Mouse (Mus musculus): ENCODE data around the gene Hnrnpa3. TPM values are rescaled to one million over a fixed set of nuclear protein-coding genes. Genes with fewer than 3 reads are reported as not detected.

Hnrnpa3 gene
- polyA plus RNA-seq (2015; fragmentation: Nextera tagmentation; extraction: Ambion mirVana), result 215 and 218 TPM in 2 replicates

DNA sequence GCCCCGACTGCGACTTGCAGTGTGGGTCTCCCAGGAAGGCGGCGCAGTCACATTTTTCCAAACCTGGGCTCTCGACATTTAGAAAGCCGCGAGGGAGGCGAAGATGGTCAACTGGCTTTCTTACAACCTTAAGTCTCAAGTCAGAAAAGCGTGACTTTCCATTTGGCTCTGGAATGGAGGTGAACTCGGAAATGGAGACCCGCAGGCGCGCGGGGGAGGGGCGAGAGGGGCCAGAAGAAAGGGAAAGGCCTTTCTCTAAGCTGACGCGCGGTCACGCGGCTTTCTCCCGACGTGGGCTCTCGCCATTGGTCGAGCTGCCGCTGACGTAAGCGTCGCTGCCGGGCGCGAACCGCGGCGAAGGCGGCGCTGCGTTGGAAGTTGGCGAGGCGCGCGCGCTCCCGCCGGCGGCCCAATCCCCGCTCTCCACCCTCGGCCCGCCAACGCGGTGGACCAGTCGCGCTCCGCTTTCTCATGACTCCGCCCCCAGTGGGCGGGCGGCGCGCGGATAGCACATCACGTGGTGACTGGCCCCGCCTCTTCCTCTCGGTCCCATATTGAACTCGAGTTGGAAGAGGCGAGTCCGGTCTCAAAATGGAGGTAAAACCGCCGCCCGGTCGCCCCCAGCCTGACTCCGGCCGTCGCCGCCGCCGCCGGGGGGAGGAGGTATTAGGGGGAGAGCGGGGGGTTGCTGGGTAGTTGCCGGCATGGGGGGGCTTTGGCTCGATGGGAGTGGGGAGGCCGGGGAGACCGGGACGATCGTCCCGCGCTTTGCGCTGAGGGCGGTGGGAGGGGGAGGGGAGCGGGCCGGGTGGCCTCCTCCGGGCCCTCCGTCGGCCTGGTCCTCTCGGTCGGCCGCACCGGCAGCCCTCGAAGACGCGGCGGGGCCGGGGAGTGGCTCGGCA, at the start of gene Hnrnpa3:
Gene Hnrnpa3, plus strand, starts transcription at position 535 of the 902 bp plus-strand sequence.

DNA sequence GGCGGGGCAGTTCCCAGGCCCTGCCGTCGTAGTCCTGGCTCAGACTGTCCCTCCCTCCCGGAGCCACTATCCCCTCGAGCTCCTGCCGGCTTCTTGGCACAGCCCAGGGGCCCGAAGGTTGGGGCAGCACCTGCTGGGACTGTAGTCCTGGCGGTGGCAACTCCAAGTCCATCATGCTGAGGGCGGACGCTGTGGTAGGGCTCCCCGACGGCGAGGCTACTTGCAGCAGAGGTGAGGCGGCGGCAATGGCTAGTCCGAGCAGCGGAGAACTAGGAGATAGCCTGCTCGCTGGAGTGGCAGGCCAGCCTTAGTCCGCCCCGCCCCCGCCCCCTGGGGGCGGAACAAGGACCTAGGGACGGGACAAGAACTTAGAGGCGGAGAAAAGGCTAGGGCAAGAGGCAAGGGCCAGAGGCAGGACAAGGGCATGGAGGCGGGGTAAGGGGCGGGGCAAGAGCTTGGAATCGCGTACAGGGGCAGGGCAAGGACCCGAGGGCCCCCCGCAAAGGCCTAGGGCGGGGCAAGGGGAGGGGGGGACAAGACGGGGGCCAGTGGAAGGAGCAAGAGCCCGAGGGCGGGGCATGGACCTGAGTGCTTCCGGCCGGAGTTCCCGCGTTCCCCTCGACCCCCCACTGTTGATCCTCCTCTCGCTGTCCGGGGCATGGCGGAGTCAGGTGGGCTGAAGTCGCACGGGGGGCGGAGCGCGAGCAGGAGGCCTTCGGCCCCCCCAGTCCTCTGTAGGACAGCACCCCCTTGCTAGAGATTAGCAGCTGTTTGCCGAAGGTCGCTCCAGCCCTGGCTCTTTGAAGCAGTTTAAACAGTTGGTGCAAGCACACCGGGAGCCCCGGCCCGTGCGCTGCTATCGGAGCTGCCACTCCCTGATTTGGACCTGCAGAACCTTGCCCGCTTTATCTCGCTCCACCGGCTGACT, 45.4 kb downstream of the Hnrnpa3 start, which contains the start of gene Nfe2l2:
Gene Nfe2l2, minus strand, starts transcription at position 408 of the 928 bp plus-strand sequence.

Other genes with a start within 250 kb of the Hnrnpa3 start
- 54.0 and 54.8 TPM in 2 replicates for gene Nfe2l2, start 45.4 kb downstream of the Hnrnpa3 start, polyA plus RNA-seq (2015; fragmentation: Nextera tagmentation; extraction: Ambion mirVana)
- 14.1 and 15.8 TPM in 2 replicates for gene Agps, start 172.9 kb downstream of the Hnrnpa3 start, polyA plus RNA-seq (2015; fragmentation: Nextera tagmentation; extraction: Ambion mirVana)

All from spleen, postnatal 0 days (tissue).